8 mouse cellular contexts compared by ENCODE assay signal in genomic region chr1:106172931-106173371, GRCm38 (mm10). TPM values are rescaled to one million over a fixed set of nuclear protein-coding genes. Genes with fewer than 3 reads are reported as not detected.
DNase-seq lines count a peak whose midpoint lies in the region; ATAC-seq and TF ChIP-seq lines count a peak whose summit lies in the region.

No protein-coding gene starts in this region.

- H3K9me3 ChIP-seq in embryonic facial prominence, embryonic 12.5 days: no peaks in the 10 kb centered on the region
- H3K9me3 ChIP-seq in midbrain, embryonic 15.5 days: no peaks in the 10 kb centered on the region
- H3K9me3 ChIP-seq in stomach, postnatal 0 days (ENCODE audit: control insufficient read depth, low read length): no peaks in the 10 kb centered on the region

- H3K27me3 ChIP-seq in embryonic facial prominence, embryonic 12.5 days: no peaks in the 10 kb centered on the region
- H3K27me3 ChIP-seq in midbrain, embryonic 15.5 days (replicated peaks): no peaks in the 10 kb centered on the region
- no peaks in the 10 kb centered on the region for H3K27me3 ChIP-seq in stomach, postnatal 0 days (ENCODE audit: control insufficient read depth, insufficient read depth, low read length)

- no peak for DNase-seq in frontal cortex, adult 2 months (ENCODE audit: extremely low spot score in 1 of 2, low spot score in 1 of 2)
- DNase-seq in adrenal gland, adult 2 months: peak; percentile 65
- peak; percentile 56 to 62 for DNase-seq in heart, postnatal 14 days
- DNase-seq in left cerebral cortex, postnatal 36 days (ENCODE audit: low spot score in 2 of 2): peak; percentile 38 to 49
- no peak for DNase-seq in stomach, postnatal 0 days (ENCODE audit: low spot score)

- H3K4me2 ChIP-seq in embryonic facial prominence, embryonic 12.5 days (replicated peaks): peak overlapping the region; percentile 76
- H3K4me2 ChIP-seq in midbrain, embryonic 15.5 days: peak overlapping the region; percentile 56
- peak overlapping the region; percentile 91 for H3K4me2 ChIP-seq in stomach, postnatal 0 days (replicated peaks; ENCODE audit: low read depth)

- H3K9ac ChIP-seq in embryonic facial prominence, embryonic 12.5 days: peak overlapping the region; percentile 78
- peak overlapping the region; percentile 70 for H3K9ac ChIP-seq in midbrain, embryonic 15.5 days
- H3K9ac ChIP-seq in stomach, postnatal 0 days (ENCODE audit: low read length): peak overlapping the region; percentile 86

- WGBS in embryonic facial prominence, embryonic 12.5 days: under 1% methylated on average over 47 of the region's 47 CpGs
- 1% methylated on average over 47 of the region's 47 CpGs for WGBS in midbrain, embryonic 15.5 days
- WGBS in stomach, postnatal 0 days: 2% methylated on average over 38 of the region's 47 CpGs

- no peak for TF ChIP-seq EP300 in stomach, postnatal 0 days (optimal IDR thresholded peaks at IDR 0.05)

- no peak for TF ChIP-seq CTCF in stomach, postnatal 0 days (IDR thresholded peaks at IDR 0.05; ENCODE audit: low read depth)

- 0 out of 2 replicates have a peak, but pooled peaks have one; percentile 10 for ATAC-seq in frontal cortex, adult (ENCODE audit: low TSS enrichment)
- ATAC-seq in embryonic facial prominence, embryonic 12.5 days (ENCODE audit: insufficient number of reproducible peaks, insufficient read depth, low FRiP score, low TSS enrichment): no peak
- no peak for ATAC-seq in midbrain, embryonic 15.5 days (replicated peaks)
- ATAC-seq in stomach, postnatal 0 days (ENCODE audit: low FRiP score, low TSS enrichment): no peak

- no peaks in the 10 kb centered on the region for H3K36me3 ChIP-seq in embryonic facial prominence, embryonic 12.5 days
- no peaks in the 10 kb centered on the region for H3K36me3 ChIP-seq in midbrain, embryonic 15.5 days (replicated peaks)
- no peaks in the 10 kb centered on the region for H3K36me3 ChIP-seq in stomach, postnatal 0 days (ENCODE audit: control insufficient read depth, insufficient read depth, low read length)

- H3K4me1 ChIP-seq in embryonic facial prominence, embryonic 12.5 days: peaks cover 16% of the 10 kb centered on the region
- peaks cover 38% of the 10 kb centered on the region for H3K4me1 ChIP-seq in midbrain, embryonic 15.5 days
- peaks cover 6% of the 10 kb centered on the region; the same call in 1 of the 2 replicates for H3K4me1 ChIP-seq in stomach, postnatal 0 days (replicated peaks; ENCODE audit: control insufficient read depth, insufficient read depth)

- intact Hi-C loops in heart, postnatal 14 days (cut with DNase I): loop anchor here (2.0 to 10.0 kb wide), 4 partner anchors 26 to 199 kb away; partner anchors contain the start of gene Zcchc2
- intact Hi-C loops in left cerebral cortex, postnatal 36 days (cut with DNase I): loop anchor here (2.0 to 10.0 kb wide), 5 partner anchors 69 to 542 kb away; partner anchors contain the start of genes Bcl2 and Zcchc2

- H3K4me3 ChIP-seq in embryonic facial prominence, embryonic 12.5 days: peak overlapping the region; percentile 65
- H3K4me3 ChIP-seq in midbrain, embryonic 15.5 days: peak overlapping the region; percentile 58
- H3K4me3 ChIP-seq in stomach, postnatal 0 days (ENCODE audit: low read depth, low read length): peak overlapping the region; percentile 83

- no peak overlapping the region for H3K27ac ChIP-seq in embryonic facial prominence, embryonic 12.5 days
- H3K27ac ChIP-seq in midbrain, embryonic 15.5 days: peak overlapping the region; percentile 97
- peak overlapping the region; percentile 92 for H3K27ac ChIP-seq in stomach, postnatal 0 days (replicated peaks)

RNA-seq across cellular contexts. Expression of gene Phlpp1, which starts 1.4 kb away (rescaled TPM):
- 35.2 and 39.1 TPM in 2 replicates for polyA plus RNA-seq in frontal cortex, adult 2 months (2012; rRNA removed)
- total RNA-seq in adrenal gland, adult 2 months (2021): 10 to 100 TPM; 14.1 to 18.0 TPM
- 12.8 and 13.3 TPM in 2 replicates for polyA plus RNA-seq in adrenal gland, adult 2 months (2012; rRNA removed)
- polyA plus RNA-seq in embryonic facial prominence, embryonic 12.5 days (2016; fragmentation: Nextera tagmentation; extraction: Ambion mirVana): 5.0 and 5.1 TPM in 2 replicates
- 10 to 100 TPM; 19.7 TPM for total RNA-seq in heart, postnatal 14 days (2021)
- total RNA-seq in left cerebral cortex, postnatal 36 days (2021): 10 to 100 TPM; 64.2 to 65.0 TPM
- polyA plus RNA-seq in midbrain, embryonic 15.5 days (2015; fragmentation: Nextera tagmentation; extraction: Ambion mirVana): 8.0 and 8.1 TPM in 2 replicates
- polyA plus RNA-seq in stomach, postnatal 0 days (2015; fragmentation: Nextera tagmentation; extraction: Ambion mirVana): 1.3 and 1.5 TPM in 2 replicates

Comparison
In these comparisons a context has a peak if more than half of its experiments do, and no peak if none do; other contexts are left out.
1. DNase-seq: peak in adrenal gland, adult 2 months (single experiment), heart, postnatal 14 days (2 of 2) and left cerebral cortex, postnatal 36 days (2 of 2); none in frontal cortex, adult 2 months (0 of 2) and stomach, postnatal 0 days (single experiment).
2. Peak in every context shown above with its lines, with median percentiles within 50 percentile points of each other: H3K4me2 ChIP-seq, H3K4me3 ChIP-seq and H3K9ac ChIP-seq.